ENCODE assay signal across 9 mouse cellular contexts in the genomic region with DNA sequence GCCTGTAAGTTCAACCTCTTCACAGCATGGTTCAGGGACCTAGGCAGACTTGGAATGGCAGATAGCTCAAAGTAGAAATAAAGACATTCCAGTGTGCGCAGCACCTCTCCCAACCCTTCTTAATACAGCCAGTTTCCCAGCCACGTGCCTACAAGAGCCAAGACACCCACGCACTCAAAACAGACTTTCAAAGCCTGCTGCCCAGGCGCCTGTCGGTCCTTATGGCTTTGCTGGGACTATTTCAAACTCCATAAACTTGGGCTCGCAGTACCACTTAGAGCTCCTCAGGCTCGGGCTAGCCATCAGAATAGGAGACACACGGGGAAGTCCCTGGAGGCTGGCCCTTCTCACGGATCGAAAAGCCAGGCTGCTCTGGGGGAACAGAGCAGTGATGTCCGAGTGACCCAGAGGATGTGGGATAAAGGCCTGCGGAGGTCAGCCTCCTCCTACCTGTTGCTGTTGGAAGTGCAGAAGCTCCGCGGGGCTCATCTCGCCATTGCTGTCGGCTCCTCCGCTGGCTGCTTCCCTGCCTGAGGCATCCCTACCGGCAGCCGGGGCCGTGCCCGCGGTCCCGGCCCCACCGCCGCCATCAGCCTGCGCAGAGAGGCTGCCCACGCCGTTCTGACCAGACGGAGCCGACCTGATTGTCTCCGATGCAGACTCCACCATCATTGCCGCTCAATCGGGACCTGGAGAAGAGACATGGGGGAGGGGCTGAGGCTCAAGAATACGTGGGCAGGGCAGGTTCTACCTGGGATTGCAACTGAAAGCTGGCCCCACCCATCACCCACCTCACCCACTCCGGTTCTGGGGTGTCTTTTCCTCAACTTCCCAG. TPM values are rescaled to one million over a fixed set of nuclear protein-coding genes. Genes with fewer than 3 reads are reported as not detected.
DNase-seq lines count a peak whose midpoint lies in the region; ATAC-seq and TF ChIP-seq lines count a peak whose summit lies in the region.
"Had no signal": no experiment of that assay in that cellular context is flagged by ENCODE, and none has a peak within 500 bp of the region (broad histone marks: within the 10 kb centered on the region; RNA-seq: fewer than 3 reads in every experiment).

No protein-coding gene starts in this region.

- DNase-seq in testis, postnatal 14 days (ENCODE audit: low spot score), result no peak
- DNase-seq in gastrocnemius, adult 2 months, result no peak
- DNase-seq in left cerebral cortex, postnatal 36 days (ENCODE audit: low spot score in 2 of 2), result no peak
- DNase-seq in natural killer cell, adult 2 months (ENCODE audit: low spot score in 2 of 2), result no peak
- DNase-seq: heart, adult 2 months had no signal

- peak overlapping the region; percentile 39 for H3K4me2 ChIP-seq in forebrain, embryonic 12.5 days
- peak overlapping the region; percentile 32; the same call in 1 of the 2 replicates for H3K4me2 ChIP-seq in limb, embryonic 12.5 days

- no peaks in the 10 kb centered on the region for H3K36me3 ChIP-seq in testis, adult 2 months (ENCODE audit: control insufficient read depth, insufficient read depth, low read length)
- peaks cover 38% of the 10 kb centered on the region for H3K36me3 ChIP-seq in forebrain, embryonic 12.5 days (replicated peaks)
- H3K36me3 ChIP-seq in limb, embryonic 12.5 days, result peaks cover 61% of the 10 kb centered on the region

- TF ChIP-seq CTCF in testis, adult 2 months (IDR thresholded peaks at IDR 0.05; ENCODE audit: control insufficient read depth, insufficient read depth, insufficient replicate concordance, low read depth, low read length), result no peak
- TF ChIP-seq CTCF in gastrocnemius, adult 2 months (IDR thresholded peaks at IDR 0.05), result no peak

- WGBS in forebrain, embryonic 12.5 days, result 24% methylated on average over 35 of the region's 35 CpGs
- WGBS in limb, embryonic 12.5 days, result 20% methylated on average over 35 of the region's 35 CpGs

- H3K27ac ChIP-seq in testis, adult 2 months (ENCODE audit: control insufficient read depth, insufficient read depth, low read depth, low read length), result no peak overlapping the region
- no peak overlapping the region for H3K27ac ChIP-seq in forebrain, embryonic 12.5 days
- H3K27ac ChIP-seq in limb, embryonic 12.5 days, result 0 out of 2 replicates have a peak overlapping the region, but pooled peaks have one; percentile 29
- H3K27ac ChIP-seq in gastrocnemius, adult 2 months, result no peak overlapping the region
- H3K27ac ChIP-seq: heart, adult 2 months had no signal

- peak overlapping the region; percentile 28 for H3K4me3 ChIP-seq in testis, adult 2 months (ENCODE audit: control insufficient read depth, low read depth, low read length)
- no peak overlapping the region for H3K4me3 ChIP-seq in forebrain, embryonic 12.5 days (replicated peaks)
- 0 out of 2 replicates have a peak overlapping the region, but pooled peaks have one; percentile 9 for H3K4me3 ChIP-seq in limb, embryonic 12.5 days (replicated peaks)
- H3K4me3 ChIP-seq in gastrocnemius, adult 2 months, result no peak overlapping the region
- H3K4me3 ChIP-seq: heart, adult 2 months; myocyte had no signal

- ATAC-seq in forebrain, embryonic 12.5 days (ENCODE audit: low FRiP score), result no peak
- ATAC-seq in limb, embryonic 12.5 days (ENCODE audit: insufficient number of reproducible peaks, insufficient read depth, low FRiP score, low TSS enrichment, low read depth), result no peak

- H3K9ac ChIP-seq in forebrain, embryonic 12.5 days, result 0 out of 2 replicates have a peak overlapping the region, but pooled peaks have one; percentile 29
- H3K9ac ChIP-seq in limb, embryonic 12.5 days (replicated peaks), result no peak overlapping the region

- H3K27me3 ChIP-seq in testis, adult 2 months (ENCODE audit: control insufficient read depth, insufficient read depth, low read length), result no peaks in the 10 kb centered on the region
- H3K27me3 ChIP-seq in forebrain, embryonic 12.5 days, result peaks cover 70% of the 10 kb centered on the region
- H3K27me3 ChIP-seq in limb, embryonic 12.5 days, result peaks cover 36% of the 10 kb centered on the region

- H3K4me1 ChIP-seq in testis, adult 2 months (ENCODE audit: control insufficient read depth, insufficient read depth, low read length), result peaks cover 12% of the 10 kb centered on the region
- peaks cover 71% of the 10 kb centered on the region for H3K4me1 ChIP-seq in forebrain, embryonic 12.5 days
- H3K4me1 ChIP-seq in limb, embryonic 12.5 days (replicated peaks), result peaks cover 53% of the 10 kb centered on the region

- intact Hi-C loops in gastrocnemius, adult 2 months (cut with DNase I), result loop anchor here (1.0 to 5.0 kb wide), 2 partner anchors 141 to 198 kb away; no protein-coding TSS in a partner anchor
- intact Hi-C loops in left cerebral cortex, postnatal 36 days (cut with DNase I), result no loop called here

- TF ChIP-seq POLR2A in testis, adult 2 months (IDR thresholded peaks at IDR 0.05; ENCODE audit: control insufficient read depth, low read depth, low read length), result no peak

- no peaks in the 10 kb centered on the region for H3K9me3 ChIP-seq in forebrain, embryonic 12.5 days
- no peaks in the 10 kb centered on the region for H3K9me3 ChIP-seq in limb, embryonic 12.5 days

RNA-seq across cellular contexts. Expression of a gene that starts 20.4 kb away (rescaled TPM):
- polyA plus RNA-seq in testis, adult 2 months (2012; rRNA removed), result 7.6 and 7.8 TPM in 2 replicates
- polyA plus RNA-seq in forebrain, embryonic 12.5 days (2016; fragmentation: Nextera tagmentation; extraction: Ambion mirVana), result 22.6 and 24.3 TPM in 2 replicates
- polyA plus RNA-seq in limb, embryonic 12.5 days (2016; fragmentation: Nextera tagmentation; extraction: Ambion mirVana), result 35.1 and 41.5 TPM in 2 replicates
- 1 to 10 TPM; 7.3 to 7.9 TPM for total RNA-seq in gastrocnemius, adult 2 months (2021)
- 10 to 100 TPM; 44.1 to 55.9 TPM for total RNA-seq in left cerebral cortex, postnatal 36 days (2021)

Comparison
In these comparisons a context has a peak if more than half of its experiments do, and no peak if none do; other contexts are left out.
1. H3K4me3 ChIP-seq: peak in testis, adult 2 months (single experiment) and limb, embryonic 12.5 days (single experiment); none in forebrain, embryonic 12.5 days (single experiment) and gastrocnemius, adult 2 months (single experiment).